Mouse (Mus musculus) thymus, postnatal 4 days (tissue): ENCODE results near the gene Rabgap1l.
"Not testable (repeated sequence)": the region's sequence is repeated elsewhere in the genome, so short reads cannot be mapped to it uniquely, and the experiment has no call there.

ENCODE experiments used
- DNase-seq: peaks from one replicate; pipeline ENCODE4 v3.0.0; 2021

The Rabgap1l gene

DNA sequence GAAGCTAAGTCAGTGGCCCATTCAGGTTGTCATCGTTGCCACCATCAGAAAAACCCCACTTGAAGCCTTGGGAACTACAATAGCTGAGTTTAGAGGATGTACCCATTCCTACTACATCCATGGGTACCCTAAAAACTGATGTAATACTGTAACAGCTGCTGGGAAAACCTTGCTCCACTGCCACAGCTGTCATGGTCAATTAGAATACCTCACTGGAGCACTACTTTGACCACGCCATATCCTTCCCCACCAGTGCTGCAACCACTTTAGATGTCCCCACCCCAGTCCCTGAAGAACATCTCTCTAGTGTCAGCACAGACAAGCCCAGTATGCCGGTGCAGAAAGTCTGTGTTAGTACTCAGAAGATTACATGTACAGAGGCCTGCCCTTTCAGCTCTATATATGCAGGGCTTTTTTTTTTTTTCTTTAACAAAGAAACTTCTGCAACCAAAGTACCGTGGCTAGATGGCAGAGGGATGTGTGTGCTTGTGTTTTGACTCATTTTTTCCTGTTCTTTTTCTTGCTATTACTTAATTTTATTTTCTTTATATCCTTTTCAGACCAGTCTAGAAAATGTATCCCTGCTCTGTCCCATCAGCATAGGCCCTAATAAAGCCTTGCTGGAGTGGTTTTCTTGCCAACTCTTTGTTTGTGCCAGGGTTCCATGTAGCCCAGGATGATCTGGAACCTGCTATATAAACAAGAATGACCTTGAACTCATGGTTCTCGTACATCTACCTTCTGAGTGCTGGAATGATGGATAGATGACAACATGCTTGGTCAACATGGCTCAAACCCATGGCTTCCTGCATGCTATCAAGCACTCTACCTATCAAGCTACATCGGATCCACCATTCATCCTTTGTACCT lies 100.6 kb downstream of the Rabgap1l start:
- no peak for DNase-seq

DNA sequence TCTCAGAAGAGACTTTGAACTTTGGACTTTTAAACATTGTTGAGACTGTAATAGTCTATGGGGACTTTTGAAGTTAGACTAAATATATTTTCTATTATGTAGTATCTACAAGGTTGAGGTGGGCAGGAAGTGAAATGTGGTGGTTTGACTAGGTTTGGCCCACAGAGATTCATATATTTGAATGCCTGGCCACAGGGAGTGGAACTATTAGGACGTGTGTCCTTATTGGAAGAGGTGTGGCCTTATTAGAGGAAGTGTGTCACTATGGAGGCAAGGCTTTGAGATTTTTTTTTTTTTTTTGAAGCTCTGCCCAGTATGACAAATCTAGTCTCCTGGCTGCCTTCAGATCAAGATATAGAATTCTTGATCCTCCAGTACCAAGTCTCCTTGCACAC lies 101.8 kb downstream of the Rabgap1l start:
- DNase-seq: no peak

DNA sequence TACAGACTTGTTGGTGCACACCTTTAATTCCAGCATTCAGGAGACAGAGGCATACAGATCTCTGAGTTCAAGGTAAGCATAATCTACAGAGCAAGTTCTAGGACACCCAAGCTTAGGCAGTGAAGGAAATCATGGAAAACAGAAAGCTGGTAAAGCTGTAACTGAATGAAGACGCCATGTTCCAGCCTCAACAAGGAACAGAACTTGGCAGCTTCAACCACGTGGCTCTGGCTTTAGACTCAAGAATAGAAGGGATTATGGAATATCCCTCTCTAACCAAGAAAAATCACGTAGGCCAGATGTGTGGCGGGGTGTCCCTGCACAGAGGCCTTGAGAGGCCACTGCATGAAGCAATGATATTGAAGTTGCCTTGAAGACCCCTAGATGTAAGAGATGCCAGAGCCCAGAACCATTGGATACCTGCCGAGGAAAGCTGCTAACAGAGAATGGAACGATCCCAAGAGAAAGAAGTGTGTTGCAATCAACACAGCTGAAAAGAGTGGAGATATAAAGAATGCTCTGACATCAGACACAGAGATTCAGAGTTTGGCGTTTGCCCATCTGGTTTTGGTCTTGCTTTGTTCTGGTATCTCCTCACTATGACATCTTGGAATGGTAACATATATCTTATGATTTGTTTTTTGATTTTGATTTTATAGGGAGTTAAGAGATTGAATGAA lies 102.4 kb downstream of the Rabgap1l start:
- no peak for DNase-seq

DNA sequence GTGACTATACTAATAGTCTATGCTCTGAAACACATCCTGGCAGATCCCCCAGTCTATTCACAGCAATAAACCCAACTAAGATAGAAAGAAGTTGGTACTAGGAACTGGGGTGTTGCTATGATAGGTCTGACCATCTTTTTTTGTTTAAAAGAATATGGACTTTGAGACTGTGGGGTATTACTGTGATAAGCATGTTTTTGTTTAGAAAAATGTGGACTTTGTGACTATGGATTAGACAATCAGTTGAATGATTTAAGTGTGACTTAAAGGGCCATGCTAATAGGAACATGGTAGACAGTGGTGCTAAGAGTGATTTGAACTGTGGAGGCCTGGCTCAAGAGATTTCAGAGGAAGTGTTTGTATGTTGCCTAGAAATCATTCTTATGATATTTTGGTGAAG lies 103.5 kb downstream of the Rabgap1l start:
- no peak for DNase-seq

DNA sequence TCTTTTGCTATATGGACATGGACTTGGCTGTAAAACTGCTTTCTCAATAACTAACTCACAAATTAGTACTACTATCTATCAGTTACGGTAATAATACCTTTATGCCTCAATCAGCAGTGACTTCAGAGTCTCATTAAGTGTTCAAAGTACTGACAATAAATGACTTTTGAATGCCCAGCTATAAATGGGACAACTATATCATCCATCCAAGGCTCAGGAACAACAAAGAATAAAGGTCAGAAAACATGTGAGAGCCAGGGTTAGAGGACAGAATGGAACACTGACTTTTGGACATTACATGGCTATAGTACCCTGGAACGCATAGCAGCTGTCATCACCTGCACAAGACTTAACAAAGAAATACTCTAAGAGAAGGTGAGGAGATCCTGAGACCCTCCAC lies 108.8 kb downstream of the Rabgap1l start:
- DNase-seq: no peak

DNA sequence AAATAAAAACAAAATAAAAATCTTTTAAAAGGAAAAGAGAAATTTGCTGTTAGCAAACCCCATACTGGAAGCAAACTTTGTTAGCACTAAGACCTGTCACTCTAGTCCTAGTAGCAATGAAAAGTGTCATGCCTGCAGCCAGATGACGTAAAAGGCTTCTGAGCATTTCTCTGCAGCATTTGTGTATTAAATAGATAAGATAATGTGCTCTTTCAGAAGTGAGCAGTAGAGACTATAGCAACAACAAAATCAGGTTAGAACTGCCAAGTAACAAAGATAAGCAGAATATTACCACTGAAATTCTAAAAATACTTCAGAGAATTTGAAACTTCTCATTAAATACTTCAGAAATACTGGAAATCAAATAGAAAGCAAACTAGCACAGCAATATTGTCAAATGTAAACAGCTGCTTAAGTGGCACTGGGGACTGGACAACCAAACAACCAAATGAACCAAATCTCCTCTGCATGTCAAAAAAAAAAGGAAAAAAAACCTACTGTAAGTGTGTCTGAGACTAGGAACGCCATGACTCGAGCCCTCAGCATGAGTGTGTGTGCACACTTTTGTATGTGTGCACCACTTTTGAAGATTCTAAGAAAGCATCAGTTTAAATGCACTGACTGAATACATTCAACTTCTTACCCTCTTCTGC lies 111.5 kb downstream of the Rabgap1l start:
- no peak for DNase-seq

DNA sequence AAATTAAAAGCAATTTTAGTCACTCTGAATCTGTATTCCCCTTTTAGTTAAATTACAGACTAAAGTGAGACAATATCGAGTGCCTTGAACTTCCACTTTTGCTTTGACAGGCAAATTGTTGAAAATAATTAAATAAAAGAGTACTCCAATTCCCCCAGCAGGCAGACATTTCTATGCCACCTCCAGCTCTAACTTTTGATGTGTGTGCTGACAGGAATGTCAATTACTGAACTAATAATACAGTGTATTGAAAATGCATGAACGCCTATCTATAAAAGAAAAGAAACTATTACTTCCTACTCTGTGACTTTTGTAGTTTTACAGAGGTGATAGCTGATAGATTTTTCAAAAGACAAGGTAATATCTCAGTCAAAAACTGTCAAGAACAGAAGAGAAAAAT lies 118.2 kb downstream of the Rabgap1l start:
- DNase-seq: no peak

DNA sequence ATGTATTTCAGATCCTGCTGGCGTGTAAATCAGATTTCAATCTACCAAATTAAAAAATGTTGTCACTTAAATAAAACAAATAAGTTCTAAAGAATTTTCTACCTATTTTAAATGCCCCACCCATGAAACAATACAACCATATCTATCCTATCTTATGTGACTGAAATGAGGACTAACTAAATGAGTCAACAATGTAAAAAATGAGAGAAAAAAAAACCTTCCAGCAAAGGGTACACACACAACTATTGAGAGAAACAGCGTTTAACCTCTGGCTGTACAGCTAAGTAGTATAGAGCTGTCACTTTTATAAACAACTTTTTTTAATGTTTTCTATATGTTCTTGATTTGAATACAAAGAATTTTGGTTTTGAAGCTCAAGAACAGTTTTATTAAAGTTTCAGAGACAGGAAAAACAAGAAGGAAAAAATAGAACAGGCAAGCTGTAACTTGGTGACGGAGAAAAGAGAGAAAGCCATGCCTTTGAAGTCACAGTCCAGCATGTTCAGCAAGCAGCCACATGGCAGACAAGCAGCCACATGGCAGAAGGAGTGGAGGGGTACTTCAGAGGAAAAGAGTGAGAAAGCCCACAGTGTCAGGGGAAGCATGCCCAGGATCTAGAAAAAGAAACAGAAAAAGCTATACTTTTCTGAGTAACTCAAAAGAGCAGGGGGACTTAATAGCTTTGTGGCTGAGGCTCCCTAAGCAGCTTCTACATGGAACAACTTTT lies 120.8 kb downstream of the Rabgap1l start:
- DNase-seq: no peak

DNA sequence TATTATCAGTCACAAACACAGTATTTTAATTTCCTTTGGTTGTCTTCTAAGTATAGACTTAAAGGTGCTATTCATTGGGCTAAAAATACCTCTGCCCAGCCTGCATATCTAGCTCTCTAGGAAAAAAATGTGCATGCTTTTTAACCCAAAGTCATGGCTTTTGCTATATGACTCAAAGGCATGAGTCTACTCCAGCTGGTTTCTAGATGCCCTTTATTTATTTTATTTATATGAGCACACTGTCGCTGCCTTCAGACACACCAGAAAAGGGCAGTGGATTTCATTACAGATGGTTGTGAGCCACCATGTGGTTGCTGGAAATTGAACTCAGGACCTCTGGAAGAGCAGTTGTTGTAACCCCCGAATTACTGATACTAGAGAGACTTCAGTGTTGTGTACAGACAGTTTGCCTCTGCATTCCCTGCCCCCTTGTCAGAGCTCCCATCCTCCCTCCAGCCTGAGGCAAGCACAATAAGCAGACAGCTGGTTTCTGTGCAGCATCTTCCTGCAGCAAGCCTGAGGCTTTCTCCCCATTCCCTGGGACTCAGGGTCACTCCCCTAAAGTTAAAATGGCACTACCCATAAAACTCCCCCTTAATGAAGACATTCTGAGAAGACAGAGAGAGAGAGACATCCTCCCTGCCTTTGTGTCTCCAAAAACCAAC lies 137.1 kb downstream of the Rabgap1l start:
- no peak for DNase-seq

DNA sequence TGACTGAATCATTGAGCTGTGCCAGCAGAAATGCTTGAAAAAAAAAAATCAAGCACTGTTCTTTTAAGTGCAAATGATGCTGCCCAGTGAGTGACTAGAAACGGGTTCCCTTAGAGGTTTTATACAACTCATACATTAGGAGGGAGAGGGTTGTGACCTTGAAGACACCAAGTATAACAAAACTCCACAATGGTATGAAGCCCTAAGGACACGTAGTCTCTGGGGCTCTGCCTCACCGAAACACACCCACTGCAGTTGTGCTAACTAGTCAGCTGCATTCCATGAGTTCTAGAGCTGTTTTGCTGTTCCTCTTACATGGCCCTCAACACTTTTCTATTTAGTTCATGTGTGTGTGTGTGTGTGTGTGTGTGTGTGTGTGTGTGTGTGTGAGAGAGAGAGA lies 141.3 kb downstream of the Rabgap1l start:
- no peak for DNase-seq

DNA sequence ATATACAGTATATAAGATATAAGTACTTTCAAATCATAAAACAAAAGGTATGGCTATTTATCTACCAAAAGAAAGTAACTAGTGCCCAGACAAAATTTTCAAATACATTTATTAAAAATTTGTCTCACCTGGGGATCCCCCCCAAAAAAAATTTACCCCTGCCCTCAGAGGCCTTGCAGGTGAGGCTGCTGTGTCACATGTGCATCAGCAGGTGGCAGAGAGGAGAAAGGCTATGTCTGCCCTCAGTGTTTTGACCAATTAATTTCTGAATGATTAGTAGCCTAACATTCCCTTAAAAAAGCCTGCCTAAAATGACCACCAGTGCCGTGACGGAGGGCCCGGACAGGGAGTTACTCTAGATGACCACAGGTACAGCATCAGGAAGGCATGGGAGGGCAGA lies 147.6 kb downstream of the Rabgap1l start:
- DNase-seq: no peak

DNA sequence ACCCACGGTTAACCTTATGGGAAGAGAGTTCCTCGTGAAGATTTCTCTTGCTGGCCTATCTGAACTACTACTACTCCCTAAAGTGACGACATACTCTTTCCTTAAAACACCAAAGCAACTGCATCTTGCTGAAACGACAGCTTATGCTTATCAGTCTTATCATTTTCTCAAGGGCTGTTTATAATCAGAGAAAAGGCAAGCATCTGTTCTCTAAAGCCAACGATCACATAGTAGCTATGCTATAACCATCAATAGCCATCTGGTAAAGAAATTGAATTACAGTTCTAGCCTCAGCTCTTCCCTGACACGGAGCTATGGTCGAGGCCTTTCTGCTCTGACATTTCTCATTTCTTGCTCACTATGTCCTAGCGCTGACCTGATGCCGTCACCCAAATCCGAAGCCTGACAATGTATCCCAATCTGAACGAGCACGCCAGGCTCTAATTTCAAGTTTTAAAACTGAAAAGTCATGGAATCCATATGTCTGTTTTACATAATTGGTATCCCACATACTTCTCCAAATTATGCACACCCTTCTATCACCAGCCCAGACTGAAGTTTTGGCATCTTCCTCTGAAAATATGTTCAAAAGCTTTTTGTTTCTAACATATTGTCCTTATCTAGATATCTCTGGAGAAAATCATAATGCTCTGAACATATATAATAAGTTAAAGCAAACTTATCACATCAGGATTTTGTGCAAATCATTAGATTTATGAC lies 164.6 kb downstream of the Rabgap1l start:
- no peak for DNase-seq

DNA sequence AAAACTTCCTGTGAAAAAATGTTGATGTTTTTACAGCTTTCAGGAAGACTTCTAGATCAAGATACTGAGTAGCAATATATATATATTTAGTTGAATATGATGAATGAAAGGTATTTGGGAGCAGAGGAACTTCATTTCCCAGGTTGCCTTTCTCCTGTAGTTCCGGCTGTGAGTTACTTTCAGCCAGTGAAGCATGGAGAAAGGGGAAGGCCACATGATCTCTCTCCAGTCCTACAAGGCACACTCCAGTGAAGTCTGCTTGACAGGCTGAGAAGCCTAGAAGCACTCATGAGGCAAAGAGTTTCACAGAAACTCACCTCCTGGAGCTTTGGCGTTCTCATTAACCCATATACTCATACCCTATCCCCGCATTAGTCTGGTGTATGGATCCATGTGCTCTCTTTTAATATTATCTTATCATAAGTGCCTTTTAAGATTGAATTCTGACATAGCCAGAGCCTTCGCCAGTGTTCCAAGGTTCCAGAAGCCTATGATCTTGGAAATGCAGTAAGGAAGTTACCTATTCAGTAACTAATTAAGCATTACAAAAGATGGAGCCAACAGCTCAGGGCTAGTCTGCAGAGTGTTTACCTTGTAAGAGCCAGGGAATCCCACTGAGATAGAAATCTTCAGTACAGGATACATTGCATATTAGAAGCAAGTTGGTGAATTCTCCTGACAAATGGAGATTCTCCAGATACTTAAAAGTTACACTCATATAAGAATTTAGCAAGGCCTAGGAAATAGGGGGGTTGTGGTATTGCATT lies 168.5 kb downstream of the Rabgap1l start:
- DNase-seq: not testable (repeated sequence)

DNA sequence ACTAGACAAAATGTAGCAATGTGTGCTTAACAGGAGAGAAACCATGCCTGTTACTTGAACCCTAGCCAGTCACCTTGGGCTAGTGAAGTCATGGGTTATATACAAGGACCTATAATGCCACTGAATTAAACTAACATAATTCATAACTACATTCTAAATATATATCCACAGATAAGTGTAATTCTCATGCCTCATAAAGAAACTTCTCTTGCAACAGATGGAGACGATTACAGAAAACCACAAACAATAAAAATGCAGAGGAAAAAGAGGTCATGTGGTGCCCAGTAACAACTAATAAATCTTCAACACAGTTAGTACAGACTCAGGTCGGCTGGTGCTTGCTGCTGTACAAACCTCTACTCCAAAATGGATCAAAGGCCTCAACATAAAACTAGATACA lies 174.8 kb downstream of the Rabgap1l start:
- DNase-seq: no peak

DNA sequence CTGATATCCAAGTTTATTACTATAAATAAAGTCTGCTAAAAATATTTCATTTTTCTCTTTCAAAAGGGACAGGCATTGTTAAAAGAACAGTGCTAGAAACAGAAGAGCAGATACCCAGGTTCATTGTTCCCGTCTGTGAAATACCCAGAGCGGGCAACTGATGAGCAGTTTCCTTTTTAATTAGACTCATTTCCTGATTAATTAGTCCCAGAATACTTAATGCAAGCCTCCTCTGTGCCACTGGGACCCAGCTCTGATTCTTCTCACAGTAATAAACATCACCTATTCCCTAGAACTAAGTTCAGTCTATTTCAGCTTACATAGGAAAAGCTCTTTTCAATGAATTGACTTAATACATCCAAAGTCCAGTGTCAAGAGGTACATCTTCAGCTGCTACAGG lies 186.6 kb downstream of the Rabgap1l start:
- DNase-seq: no peak

DNA sequence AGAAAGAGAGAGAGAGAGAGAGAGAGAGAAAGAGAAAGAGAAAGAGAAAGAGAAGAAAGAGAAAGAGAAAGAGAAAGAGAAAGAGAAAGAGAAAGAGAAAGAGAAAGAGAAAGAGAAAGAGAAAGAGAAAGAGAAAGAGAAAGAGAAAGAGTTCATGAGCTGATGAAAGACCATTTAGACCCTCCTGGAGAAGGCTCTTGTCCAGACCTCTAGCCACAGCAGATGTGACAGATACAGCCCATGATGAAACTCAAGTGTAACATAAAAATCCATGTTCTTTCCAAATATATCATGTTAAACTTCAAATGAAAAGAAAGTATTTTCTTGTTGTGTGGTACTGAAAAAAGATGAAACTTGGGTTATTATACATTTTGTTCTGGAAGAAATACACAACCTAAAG lies 189.7 kb downstream of the Rabgap1l start:
- DNase-seq: not testable (repeated sequence)

DNA sequence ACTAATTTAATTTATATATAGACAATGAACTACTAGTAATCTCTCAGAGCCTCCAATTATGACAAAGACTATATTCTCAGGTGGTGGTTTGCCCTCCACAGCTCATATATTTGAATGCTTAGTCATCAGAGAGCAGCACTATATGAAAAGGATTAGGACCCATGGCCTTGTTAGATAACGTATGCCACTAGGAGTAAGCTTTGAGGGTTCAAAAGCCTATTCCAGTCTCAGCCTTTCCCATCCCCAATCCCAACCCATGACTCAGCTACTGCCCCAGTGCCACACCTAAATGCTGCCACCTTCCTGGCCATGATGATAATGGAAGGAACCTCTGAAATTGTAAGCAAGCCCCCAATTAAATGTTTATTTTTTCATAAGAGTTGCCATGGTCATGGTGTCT lies 195.6 kb downstream of the Rabgap1l start:
- DNase-seq: no peak

DNA sequence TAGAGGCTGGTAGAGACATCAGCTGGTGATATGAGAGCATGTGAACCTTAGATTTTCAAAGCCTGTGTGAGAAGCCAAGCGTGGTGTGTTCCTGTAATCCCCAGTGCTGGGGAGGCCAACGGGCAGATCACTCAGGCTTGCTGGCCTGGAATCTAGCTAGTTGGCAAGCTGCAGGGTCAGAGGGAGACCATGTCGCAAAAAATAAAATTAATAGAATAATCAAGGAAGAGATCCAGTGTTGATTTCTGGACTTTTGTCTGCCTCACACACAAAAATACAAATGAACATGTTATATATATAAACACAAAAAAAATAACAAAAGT lies 196.1 kb downstream of the Rabgap1l start:
- no peak for DNase-seq

DNA sequence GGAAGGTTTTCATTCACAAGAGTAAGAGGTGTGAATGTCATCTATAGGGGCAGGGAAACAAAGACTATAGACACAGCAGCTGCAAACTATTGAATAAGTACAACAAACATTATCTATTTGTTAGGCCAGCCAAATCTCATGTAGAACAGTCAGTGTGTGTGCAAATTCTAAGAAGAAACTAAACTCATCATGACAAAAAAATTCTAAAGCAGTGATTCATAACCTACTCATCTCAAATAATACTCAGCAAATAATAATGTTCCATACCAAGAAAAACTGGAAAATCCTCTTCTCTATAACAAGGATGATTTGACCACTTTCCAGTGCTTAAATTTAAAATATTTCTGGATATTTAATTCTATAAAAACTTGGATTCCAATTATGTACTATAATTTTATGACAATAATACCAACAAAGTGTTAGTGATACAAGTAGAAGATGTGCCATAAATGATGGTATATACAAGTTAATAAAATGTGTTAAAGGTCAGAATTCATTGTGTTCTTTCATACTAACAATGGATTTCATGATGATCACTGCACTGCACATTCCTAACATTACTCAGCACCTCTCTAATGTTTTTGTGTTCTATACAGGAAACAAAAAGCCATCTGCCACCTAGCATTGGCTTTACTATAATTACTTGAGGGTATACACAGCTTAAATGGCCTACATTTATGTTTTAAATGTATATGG lies 196.6 kb downstream of the Rabgap1l start:
- no peak for DNase-seq

DNA sequence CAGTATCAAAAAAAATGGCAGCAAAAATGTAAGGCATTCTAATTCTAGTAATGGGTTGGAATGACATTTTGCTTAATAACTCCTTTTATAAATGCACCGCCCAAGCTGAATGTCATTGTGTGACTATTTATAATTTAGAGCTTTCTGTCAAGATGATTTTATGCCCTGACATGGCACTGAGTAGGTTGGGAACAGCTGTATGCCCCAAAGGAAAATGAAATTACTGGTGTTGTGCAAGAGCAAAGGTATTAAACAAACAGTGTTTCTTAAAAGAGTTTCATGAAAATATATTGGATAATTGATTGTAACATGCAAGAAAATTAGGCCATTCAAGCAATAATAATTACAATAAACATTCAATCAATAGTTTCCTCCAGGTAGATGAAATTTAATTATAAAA lies 198.4 kb downstream of the Rabgap1l start:
- DNase-seq: no peak

DNA sequence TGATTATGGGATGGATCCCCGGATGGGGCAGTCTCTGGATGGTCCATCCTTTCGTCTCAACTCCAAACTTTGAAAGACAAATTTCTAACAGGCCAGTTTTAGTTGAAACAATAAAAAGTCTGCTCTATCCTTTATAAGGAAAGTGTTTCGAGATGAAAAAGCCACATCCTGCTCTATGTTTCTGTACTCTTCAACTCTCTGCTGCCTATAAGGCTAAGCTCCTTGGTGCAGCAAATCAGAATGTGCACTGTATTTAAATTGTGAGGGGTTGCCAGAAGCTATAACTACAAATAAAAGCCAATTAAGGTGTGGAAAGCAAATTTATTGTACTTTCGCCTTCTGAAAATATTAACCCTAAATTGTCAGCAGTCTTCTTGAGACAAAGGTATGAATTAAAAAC lies 198.9 kb downstream of the Rabgap1l start:
- DNase-seq: no peak
